Mouse (Mus musculus) G1E (cell line): ENCODE data around the gene Rdh16. TPM values are rescaled to one million over a fixed set of nuclear protein-coding genes. Genes with fewer than 3 reads are reported as not detected.
"Not testable (repeated sequence)": the region's sequence is repeated elsewhere in the genome, so short reads cannot be mapped to it uniquely, and the experiment has no call there.

Source experiments
- ATAC-seq: 2 replicates; pipeline ENCODE4 v1.8.0; 2016; ENCODE audit warnings: mild to moderate bottlenecking; ENCODE audit not compliant: insufficient number of reproducible peaks, poor library complexity, low FRiP score, severe bottlenecking; ENCODE audit errors: extremely low read depth
- DNase-seq: peaks from one replicate; pipeline ENCODE4 v3.0.0; 2012; ENCODE audit warnings: low spot score
- H3K27me3 ChIP-seq: 2 replicates; pipeline ENCODE4 v1.6.1; 2012; ENCODE audit warnings: mild to moderate bottlenecking, low read length, inconsistent platforms; ENCODE audit not compliant: insufficient read depth
- H3K36me3 ChIP-seq: replicated peaks from 2 replicates; pipeline ENCODE3; 2012; ENCODE audit warnings: mild to moderate bottlenecking, inconsistent platforms
- H3K4me1 ChIP-seq: 2 replicates; pipeline ENCODE4 v1.6.1; 2012; ENCODE audit warnings: low read depth, low read length, inconsistent platforms, mixed read lengths; ENCODE audit not compliant: insufficient read depth
- H3K4me3 ChIP-seq: 2 replicates; pipeline ENCODE4 v1.5.1; 2012; ENCODE audit warnings: low read depth, mild to moderate bottlenecking, inconsistent platforms, low read length, moderate library complexity, mixed read lengths
- H3K9me3 ChIP-seq: replicated peaks from 2 replicates; pipeline ENCODE4 v1.6.1; 2012; ENCODE audit warnings: inconsistent platforms
- CTCF ChIP-seq: IDR thresholded peaks from 2 replicates; pipeline ENCODE4 v1.5.1; 2012; ENCODE audit warnings: low read depth, low read length, inconsistent platforms, mixed read lengths
- GATA1 ChIP-seq: IDR thresholded peaks from 2 replicates; pipeline ENCODE4 v1.6.1; 2012; ENCODE audit warnings: borderline replicate concordance, low read length, inconsistent platforms, mixed read lengths
- GATA2 ChIP-seq: IDR thresholded peaks from 2 replicates; pipeline ENCODE4 v1.6.1; 2012; ENCODE audit warnings: low read depth, low read length, inconsistent platforms, borderline replicate concordance
- POLR2AphosphoS5 ChIP-seq: IDR thresholded peaks from 2 replicates; pipeline ENCODE4 v1.6.1; 2012; ENCODE audit warnings: low read depth, low read length, inconsistent platforms; ENCODE audit not compliant: insufficient replicate concordance
- TAL1 ChIP-seq: conservative IDR thresholded peaks from 2 replicates; pipeline ENCODE4 v1.6.1; 2012; ENCODE audit warnings: low read depth, low read length, inconsistent platforms, mixed read lengths
- polyA plus RNA-seq: library from polyadenylated mRNA; stranded (reverse); fragments of >175 nt; gene quantifications from 2 replicates; pipeline ENCODE4 v1.2.3, GENCODE M21; 2012
- total RNA-seq, 2 experiments: library from RNA; stranded (forward) in 1 of 2; stranded (reverse) in 1 of 2; fragments of 200-1000 nt in 1 of 2; fragments of >200 nt in 1 of 2; fragmentation: Nextera tagmentation in 1 of 2; gene quantifications; 2 replicates each; pipeline ENCODE4 v1.2.3; 2014 to 2017

The Rdh16 gene
- total and polyA plus RNA-seq, 3 experiments, result 0.16 TPM; not detected in 2

- no peak overlapping the region for H3K4me3 ChIP-seq
- H3K36me3 ChIP-seq, result no peaks in the 10 kb centered on the region
- no peaks in the 10 kb centered on the region for H3K4me1 ChIP-seq
- DNase-seq, result no peak
- no peaks in the 10 kb centered on the region for H3K9me3 ChIP-seq
- ATAC-seq, result no peak
- no peaks in the 10 kb centered on the region for H3K27me3 ChIP-seq
- no peak for TF ChIP-seq CTCF
Observed at GRCm38 (mm10) chr10:127802236-127802635, 1.3 kb downstream of the Rdh16 start.

GRCm38 (mm10) chr10:127804416-127804815, 3.5 kb downstream of the Rdh16 start:
- Histone ChIP-seq H3K4me3 (no peak overlapping the region), H3K4me1 (no peaks in the 10 kb centered on the region; the same call in 1 of the 2 replicates), H3K27me3 (0 out of 2 replicates have a peak, but pooled peaks cover 4% of the 10 kb centered on the region), H3K9me3 (no peaks in the 10 kb centered on the region), H3K36me3 (no peaks in the 10 kb centered on the region)
- TF ChIP-seq GATA2, result no peak
- no peak for TF ChIP-seq TAL1
- TF ChIP-seq POLR2AphosphoS5, result no peak
- no peak for TF ChIP-seq CTCF
- TF ChIP-seq GATA1, result no peak
- ATAC-seq (no peak), DNase-seq (no peak)

GRCm38 (mm10) chr10:127815888-127816287, 14.9 kb downstream of the Rdh16 start:
- no peaks in the 10 kb centered on the region for H3K36me3 ChIP-seq
- H3K27me3 ChIP-seq, result peaks cover 9% of the 10 kb centered on the region
- DNase-seq (no peak), ATAC-seq (no peak)
- no peak for TF ChIP-seq POLR2AphosphoS5
- TF ChIP-seq TAL1, result no peak
- TF ChIP-seq GATA1, result no peak
- no peak for TF ChIP-seq CTCF
- TF ChIP-seq GATA2, result no peak
- no peaks in the 10 kb centered on the region for H3K9me3 ChIP-seq
- H3K4me3 ChIP-seq, result no peak overlapping the region
- H3K4me1 ChIP-seq, result no peaks in the 10 kb centered on the region

GRCm38 (mm10) chr10:127817268-127817910, 16.4 kb downstream of the Rdh16 start:
- peaks cover 10% of the 10 kb centered on the region for H3K27me3 ChIP-seq
- not testable (repeated sequence) for DNase-seq, H3K4me1 ChIP-seq, H3K36me3 ChIP-seq, ATAC-seq, H3K4me3 ChIP-seq, H3K9me3 ChIP-seq

- ATAC-seq, H3K9me3 ChIP-seq, H3K4me1 ChIP-seq, DNase-seq, H3K4me3 ChIP-seq, H3K36me3 ChIP-seq: not testable (repeated sequence)
- peaks cover 12% of the 10 kb centered on the region for H3K27me3 ChIP-seq
Observed at GRCm38 (mm10) chr10:127821806-127822205, 20.9 kb downstream of the Rdh16 start.

GRCm38 (mm10) chr10:127825386-127825785, 24.4 kb downstream of the Rdh16 start:
- no peak overlapping the region for H3K4me3 ChIP-seq
- peaks cover 8% of the 10 kb centered on the region; the same call in 1 of the 2 replicates for H3K27me3 ChIP-seq
- TF ChIP-seq GATA2 (no peak), POLR2AphosphoS5 (no peak), CTCF (no peak), TAL1 (no peak), GATA1 (no peak)
- H3K36me3 ChIP-seq, result no peaks in the 10 kb centered on the region
- DNase-seq (no peak), ATAC-seq (peak; percentile 40; the same call in 1 of the 2 replicates)
- peaks cover 2% of the 10 kb centered on the region; the same call in 1 of the 2 replicates for H3K4me1 ChIP-seq
- no peaks in the 10 kb centered on the region for H3K9me3 ChIP-seq

- DNase-seq (no peak), ATAC-seq (no peak)
- Histone ChIP-seq H3K4me3 (no peak overlapping the region), H3K27me3 (peaks cover 3% of the 10 kb centered on the region; the same call in 1 of the 2 replicates), H3K9me3 (no peaks in the 10 kb centered on the region), H3K4me1 (peaks cover 2% of the 10 kb centered on the region; the same call in 1 of the 2 replicates), H3K36me3 (no peaks in the 10 kb centered on the region)
- no peak for TF ChIP-seq CTCF
- TF ChIP-seq GATA2, result no peak
- no peak for TF ChIP-seq GATA1
- TF ChIP-seq TAL1, result no peak
- TF ChIP-seq POLR2AphosphoS5, result no peak
Observed at GRCm38 (mm10) chr10:127829121-127829520, 28.2 kb downstream of the Rdh16 start.

GRCm38 (mm10) chr10:127834186-127834585, 33.2 kb downstream of the Rdh16 start:
- not testable (repeated sequence) for H3K4me3 ChIP-seq, H3K36me3 ChIP-seq, H3K4me1 ChIP-seq, ATAC-seq, DNase-seq, H3K27me3 ChIP-seq
- H3K9me3 ChIP-seq, result peaks cover 18% of the 10 kb centered on the region
